In the genomic region with DNA sequence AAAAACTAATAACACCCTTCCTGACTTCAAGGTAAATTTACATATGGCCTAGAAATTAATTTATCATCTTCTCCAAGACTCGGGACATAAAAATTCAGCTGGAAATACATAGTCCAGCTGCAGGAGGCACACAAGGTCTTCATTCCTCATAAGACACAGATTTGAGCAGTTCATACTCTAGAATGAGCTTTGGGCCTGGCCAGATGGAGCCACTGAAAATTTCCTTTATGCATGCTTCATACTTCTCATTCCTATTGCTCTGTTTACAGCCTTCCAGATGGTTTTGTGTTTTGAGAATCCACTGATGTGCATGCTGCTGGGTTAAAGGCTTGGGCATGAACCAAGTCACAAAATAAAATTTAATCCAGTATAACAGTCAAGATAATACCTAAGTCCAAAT, we compare ENCODE assay signal across 16 mouse cellular contexts.
"Had no signal": no experiment of that assay in that cellular context is flagged by ENCODE, and none has a peak within 500 bp of the region (broad histone marks: within the 10 kb centered on the region; RNA-seq: fewer than 3 reads in every experiment).

No protein-coding gene starts in this region.

- H3K27me3 ChIP-seq: limb, embryonic 12.5 days; liver, embryonic 13.5 days; stomach, embryonic 15.5 days had no signal

- H3K4me1 ChIP-seq: liver, embryonic 13.5 days; stomach, embryonic 15.5 days had no signal

- H3K4me3 ChIP-seq: left cerebral cortex, adult 2 months; limb, embryonic 12.5 days; liver, embryonic 13.5 days; stomach, embryonic 15.5 days had no signal

- H3K27ac ChIP-seq: left cerebral cortex, adult 2 months; liver, embryonic 13.5 days; stomach, embryonic 15.5 days had no signal

- H3K36me3 ChIP-seq: liver, embryonic 13.5 days had no signal

- H3K4me2 ChIP-seq: limb, embryonic 12.5 days; liver, embryonic 13.5 days; midbrain, embryonic 11.5 days; stomach, embryonic 15.5 days had no signal

- DNase-seq: kidney, adult 2 months; kidney, postnatal 25 days; layer of hippocampus, postnatal 36 days; liver, embryonic 13.5 days; lung, adult 2 months; lung, postnatal 14 days; lung, postnatal 4 days; midbrain, embryonic 14.5 days; right cerebral cortex, postnatal 25 days; spleen, adult 18-20 months; thymus, postnatal 36 days had no signal

- H3K9ac ChIP-seq: limb, embryonic 12.5 days; liver, embryonic 13.5 days; stomach, embryonic 15.5 days had no signal

- ATAC-seq: intestine, postnatal 0 days had no signal

- H3K9me3 ChIP-seq: limb, embryonic 12.5 days; liver, embryonic 13.5 days; stomach, embryonic 15.5 days had no signal
